Mouse (Mus musculus) liver, postnatal 0 days (tissue): ENCODE measurements around the gene Dnah9.

Experiments used
- CTCF ChIP-seq: sonication (generic); IDR thresholded peaks from 2 replicates; pipeline ENCODE4 v1.5.1; 2016; ENCODE audit warnings: antibody characterized with exemption, low read depth
- EP300 ChIP-seq: IDR thresholded peaks from 2 replicates; pipeline ENCODE4 v1.6.1; 2016; ENCODE audit warnings: antibody characterized with exemption, low read depth, mild to moderate bottlenecking

- TF ChIP-seq CTCF: no peak
- TF ChIP-seq EP300: no peak
Observed at GRCm38 (mm10) chr11:65814381-65814780, 354.0 kb downstream of the Dnah9 start.
